Mouse (Mus musculus) macrophage (primary cell): ENCODE results near the gene Ahsg. TPM values are rescaled to one million over a fixed set of nuclear protein-coding genes. Genes with fewer than 3 reads are reported as not detected.

ENCODE experiments used
- H3K27ac ChIP-seq: fragments of 350-480 bp; formaldehyde crosslinking; 2 replicates; pipeline ENCODE4 v1.9.0; 2021
- H3K36me3 ChIP-seq: fragments of 350-480 bp; formaldehyde crosslinking; 2 replicates; pipeline ENCODE4 v1.9.0; 2021; ENCODE audit errors: inconsistent target
- H3K4me3 ChIP-seq: fragments of 350-480 bp; formaldehyde crosslinking; 2 replicates; pipeline ENCODE4 v1.9.0; 2021; ENCODE audit errors: inconsistent target
- H3K79me2 ChIP-seq: fragments of 350-480 bp; formaldehyde crosslinking; 2 replicates; pipeline ENCODE4 v1.9.0; 2021; ENCODE audit errors: inconsistent target
- WGBS: methylation state at CpG from one replicate; pipeline ENCODE4 v1.1.7; 2026; ENCODE audit warnings: inconsistent platforms; ENCODE audit not compliant: missing documents; 5-methylcytosine and 5-hydroxymethylcytosine counted together
- polyA plus RNA-seq: library from polyadenylated mRNA; stranded (reverse); fragments of 250-400 nt; gene quantifications from 3 replicates; pipeline ENCODE4 v1.2.4, GENCODE M21; 2018; ENCODE audit warnings: inconsistent platforms

Gene Ahsg
- polyA plus RNA-seq, 1 experiment from 2014 or later = not detected

GRCm38 (mm10) chr16:22877660-22878390 lies 13.3 kb upstream of the Ahsg start:
- no peak overlapping the region for H3K4me3 ChIP-seq
- peaks cover 3% of the 10 kb centered on the region for H3K36me3 ChIP-seq
- no peaks in the 10 kb centered on the region for H3K79me2 ChIP-seq
- H3K27ac ChIP-seq = no peak overlapping the region
- WGBS = 89% methylated on average over 11 of the region's 11 CpGs

GRCm38 (mm10) chr16:22878716-22879115 lies 12.4 kb upstream of the Ahsg start:
- Histone ChIP-seq H3K79me2 (no peaks in the 10 kb centered on the region), H3K36me3 (no peaks in the 10 kb centered on the region), H3K27ac (no peak overlapping the region), H3K4me3 (no peak overlapping the region)
- WGBS = 86% methylated on average over 7 of the region's 7 CpGs

- no peak overlapping the region for H3K27ac ChIP-seq
- H3K79me2 ChIP-seq = no peaks in the 10 kb centered on the region
- 89% methylated on average over 6 of the region's 7 CpGs for WGBS
- H3K4me3 ChIP-seq = no peak overlapping the region
- H3K36me3 ChIP-seq = no peaks in the 10 kb centered on the region
Observed at GRCm38 (mm10) chr16:22879945-22880595, 11.0 kb upstream of the Ahsg start.

- Histone ChIP-seq H3K4me3 (no peak overlapping the region), H3K79me2 (no peaks in the 10 kb centered on the region), H3K27ac (no peak overlapping the region), H3K36me3 (no peaks in the 10 kb centered on the region)
- 64% methylated on average over 6 of the region's 6 CpGs for WGBS
Observed at GRCm38 (mm10) chr16:22880900-22881299, 10.2 kb upstream of the Ahsg start.

GRCm38 (mm10) chr16:22881487-22881886 lies 9.6 kb upstream of the Ahsg start:
- Histone ChIP-seq H3K79me2 (no peaks in the 10 kb centered on the region), H3K4me3 (no peak overlapping the region), H3K27ac (no peak overlapping the region), H3K36me3 (no peaks in the 10 kb centered on the region)
- 45% methylated on average over 4 of the region's 4 CpGs for WGBS

- 63% methylated on average over 5 of the region's 5 CpGs for WGBS
- no peak overlapping the region for H3K27ac ChIP-seq
Observed at GRCm38 (mm10) chr16:22883441-22883840, 7.6 kb upstream of the Ahsg start.

GRCm38 (mm10) chr16:22885356-22885755 lies 5.7 kb upstream of the Ahsg start:
- H3K27ac ChIP-seq = no peak overlapping the region
- no peaks in the 10 kb centered on the region for H3K36me3 ChIP-seq
- H3K79me2 ChIP-seq = no peaks in the 10 kb centered on the region
- WGBS = 39% methylated on average over 4 of the region's 4 CpGs
- no peak overlapping the region for H3K4me3 ChIP-seq

More at GRCm38 (mm10) chr16:22883441-22883840, 7.6 kb upstream of the Ahsg start:
- Histone ChIP-seq H3K79me2 (no peaks in the 10 kb centered on the region), H3K4me3 (no peak overlapping the region), H3K36me3 (no peaks in the 10 kb centered on the region)

GRCm38 (mm10) chr16:22886726-22887125 lies 4.4 kb upstream of the Ahsg start:
- Histone ChIP-seq H3K36me3 (no peaks in the 10 kb centered on the region), H3K4me3 (no peak overlapping the region), H3K79me2 (no peaks in the 10 kb centered on the region), H3K27ac (no peak overlapping the region)
- 84% methylated on average over 3 of the region's 3 CpGs for WGBS

GRCm38 (mm10) chr16:22888835-22889234 lies 2.2 kb upstream of the Ahsg start:
- H3K79me2 ChIP-seq = no peaks in the 10 kb centered on the region
- H3K4me3 ChIP-seq = no peak overlapping the region
- H3K27ac ChIP-seq = no peak overlapping the region
- no peaks in the 10 kb centered on the region for H3K36me3 ChIP-seq
- 93% methylated on average over 4 of the region's 4 CpGs for WGBS

GRCm38 (mm10) chr16:22889716-22890115 lies 1.4 kb upstream of the Ahsg start:
- 31% methylated on average over 8 of the region's 8 CpGs for WGBS
- no peak overlapping the region for H3K4me3 ChIP-seq
- H3K36me3 ChIP-seq = no peaks in the 10 kb centered on the region
- H3K79me2 ChIP-seq = no peaks in the 10 kb centered on the region
- H3K27ac ChIP-seq = no peak overlapping the region

- no peak overlapping the region for H3K4me3 ChIP-seq
- WGBS = 95% methylated on average over 8 of the region's 8 CpGs
- no peak overlapping the region for H3K27ac ChIP-seq
- no peaks in the 10 kb centered on the region for H3K79me2 ChIP-seq
- no peaks in the 10 kb centered on the region for H3K36me3 ChIP-seq
Observed at GRCm38 (mm10) chr16:22891733-22892154, 667 bp downstream of the Ahsg start.

GRCm38 (mm10) chr16:22894095-22894494 lies 3.0 kb downstream of the Ahsg start:
- 88% methylated on average over 7 of the region's 8 CpGs for WGBS
- H3K4me3 ChIP-seq = no peak overlapping the region
- H3K27ac ChIP-seq = no peak overlapping the region
- H3K79me2 ChIP-seq = no peaks in the 10 kb centered on the region
- H3K36me3 ChIP-seq = no peaks in the 10 kb centered on the region

GRCm38 (mm10) chr16:22896618-22897017 lies 5.5 kb downstream of the Ahsg start:
- no peaks in the 10 kb centered on the region for H3K79me2 ChIP-seq
- no peak overlapping the region for H3K4me3 ChIP-seq
- no peak overlapping the region for H3K27ac ChIP-seq
- no peaks in the 10 kb centered on the region for H3K36me3 ChIP-seq
- WGBS = 75% methylated on average over 2 of the region's 2 CpGs

GRCm38 (mm10) chr16:22899346-22899745 lies 8.3 kb downstream of the Ahsg start:
- WGBS = 5% methylated on average over 5 of the region's 5 CpGs
- Histone ChIP-seq H3K79me2 (no peaks in the 10 kb centered on the region), H3K36me3 (no peaks in the 10 kb centered on the region), H3K27ac (no peak overlapping the region), H3K4me3 (no peak overlapping the region)

- H3K4me3 ChIP-seq = no peak overlapping the region
- H3K27ac ChIP-seq = no peak overlapping the region
- H3K36me3 ChIP-seq = no peaks in the 10 kb centered on the region
- H3K79me2 ChIP-seq = no peaks in the 10 kb centered on the region
- 88% methylated on average over 10 of the region's 10 CpGs for WGBS
Observed at GRCm38 (mm10) chr16:22899866-22900570, 8.9 kb downstream of the Ahsg start.
